Mouse (Mus musculus): Measurements from ENCODE around the gene 1700057G04Rik. TPM values are rescaled to one million over a fixed set of nuclear protein-coding genes. Genes with fewer than 3 reads are reported as not detected.
"Not testable (repeated sequence)": the region's sequence is repeated elsewhere in the genome, so short reads cannot be mapped to it uniquely, and the experiment has no call there.

Gene 1700057G04Rik
- polyA plus RNA-seq, 1 experiment from 2014 or later, result not detected

GRCm38 (mm10) chr9:92305620-92306220 lies 3.5 kb upstream of the 1700057G04Rik start:
- no peak overlapping the region for H3K27ac ChIP-seq
- no peak for ATAC-seq (replicated peaks; ENCODE audit: insufficient number of reproducible peaks, insufficient read depth, low FRiP score, low read depth)
- H3K27me3 ChIP-seq, result no peaks in the 10 kb centered on the region
- H3K4me3 ChIP-seq, result no peak overlapping the region
- H3K36me3 ChIP-seq, result no peaks in the 10 kb centered on the region
- WGBS, result 78% methylated on average over 8 of the region's 8 CpGs
- no peaks in the 10 kb centered on the region for H3K4me1 ChIP-seq (replicated peaks)
- no peaks in the 10 kb centered on the region for H3K9me3 ChIP-seq (replicated peaks)
- H3K9ac ChIP-seq, result no peak overlapping the region
- H3K4me2 ChIP-seq, result no peak overlapping the region

DNA sequence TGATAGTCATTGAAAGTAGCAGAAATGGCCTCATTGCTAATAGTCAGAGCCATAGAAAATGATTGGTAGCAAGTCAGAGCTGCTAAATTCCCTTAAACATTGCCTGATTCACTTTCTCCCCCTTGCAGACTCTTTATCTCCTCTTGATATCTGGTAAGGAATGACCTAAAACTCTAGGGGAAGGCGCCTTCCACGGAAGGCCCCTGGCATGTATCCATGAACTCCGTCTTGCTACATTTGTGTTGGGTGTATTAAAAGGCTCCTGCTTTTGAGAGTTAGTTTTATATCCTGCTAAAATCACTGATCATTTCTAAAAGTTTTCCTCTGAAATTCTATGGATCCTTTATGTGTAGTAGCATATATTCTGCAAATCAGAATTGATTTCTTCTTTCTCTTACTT lies 7.6 kb downstream of the 1700057G04Rik start:
- no peaks in the 10 kb centered on the region for H3K4me1 ChIP-seq (replicated peaks)
- H3K4me3 ChIP-seq, result no peak overlapping the region
- no peaks in the 10 kb centered on the region for H3K36me3 ChIP-seq
- H3K27me3 ChIP-seq, result no peaks in the 10 kb centered on the region
- no peak overlapping the region for H3K4me2 ChIP-seq
- no peak overlapping the region for H3K27ac ChIP-seq
- no peak for ATAC-seq (replicated peaks; ENCODE audit: insufficient number of reproducible peaks, insufficient read depth, low FRiP score, low read depth)
- no peak overlapping the region for H3K9ac ChIP-seq
- 66% methylated on average over 3 of the region's 3 CpGs for WGBS
- H3K9me3 ChIP-seq (replicated peaks), result no peaks in the 10 kb centered on the region

GRCm38 (mm10) chr9:92325936-92326335 lies 16.8 kb downstream of the 1700057G04Rik start:
- not testable (repeated sequence) for H3K4me3 ChIP-seq; ATAC-seq (replicated peaks; ENCODE audit: insufficient number of reproducible peaks, insufficient read depth, low FRiP score, low read depth); H3K4me2 ChIP-seq; H3K9ac ChIP-seq; H3K27ac ChIP-seq; H3K9me3 ChIP-seq (replicated peaks); H3K4me1 ChIP-seq (replicated peaks); H3K36me3 ChIP-seq; H3K27me3 ChIP-seq
- WGBS, result 56% methylated on average over 9 of the region's 9 CpGs

GRCm38 (mm10) chr9:92326813-92327212 lies 17.6 kb downstream of the 1700057G04Rik start:
- no peaks in the 10 kb centered on the region for H3K4me1 ChIP-seq (replicated peaks)
- no peaks in the 10 kb centered on the region for H3K9me3 ChIP-seq (replicated peaks)
- no peak overlapping the region for H3K27ac ChIP-seq
- ATAC-seq (replicated peaks; ENCODE audit: insufficient number of reproducible peaks, insufficient read depth, low FRiP score, low read depth), result no peak
- no peak overlapping the region for H3K9ac ChIP-seq
- no peak overlapping the region for H3K4me3 ChIP-seq
- no peaks in the 10 kb centered on the region for H3K27me3 ChIP-seq
- WGBS, result 75% methylated on average over 4 of the region's 4 CpGs
- no peak overlapping the region for H3K4me2 ChIP-seq
- no peaks in the 10 kb centered on the region for H3K36me3 ChIP-seq

DNA sequence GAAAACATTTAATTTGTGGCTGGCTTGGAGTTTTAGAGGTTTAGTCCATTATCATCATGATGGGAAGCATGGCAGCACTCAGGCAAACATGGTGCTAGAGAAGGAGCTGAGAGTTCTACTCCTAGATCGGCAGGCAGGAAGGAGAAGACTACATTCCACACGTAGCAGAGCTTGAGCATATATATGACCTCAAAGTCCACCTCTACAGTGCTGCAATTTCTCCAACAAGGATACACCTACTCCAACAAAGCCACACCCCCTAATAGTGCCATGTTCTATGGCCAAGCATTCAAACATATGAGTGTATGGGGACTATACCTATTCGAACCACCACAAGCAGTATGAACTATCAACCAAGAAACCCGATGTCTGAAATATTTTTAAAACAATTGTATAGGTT lies 22.2 kb downstream of the 1700057G04Rik start:
- no peak overlapping the region for H3K4me2 ChIP-seq
- 88% methylated on average over 4 of the region's 4 CpGs for WGBS
- H3K4me1 ChIP-seq (replicated peaks), result no peaks in the 10 kb centered on the region
- no peaks in the 10 kb centered on the region for H3K9me3 ChIP-seq (replicated peaks)
- no peak for ATAC-seq (replicated peaks; ENCODE audit: insufficient number of reproducible peaks, insufficient read depth, low FRiP score, low read depth)
- no peak overlapping the region for H3K4me3 ChIP-seq
- no peak overlapping the region for H3K9ac ChIP-seq
- H3K27ac ChIP-seq, result no peak overlapping the region
- H3K27me3 ChIP-seq, result no peaks in the 10 kb centered on the region
- H3K36me3 ChIP-seq, result no peaks in the 10 kb centered on the region

DNA sequence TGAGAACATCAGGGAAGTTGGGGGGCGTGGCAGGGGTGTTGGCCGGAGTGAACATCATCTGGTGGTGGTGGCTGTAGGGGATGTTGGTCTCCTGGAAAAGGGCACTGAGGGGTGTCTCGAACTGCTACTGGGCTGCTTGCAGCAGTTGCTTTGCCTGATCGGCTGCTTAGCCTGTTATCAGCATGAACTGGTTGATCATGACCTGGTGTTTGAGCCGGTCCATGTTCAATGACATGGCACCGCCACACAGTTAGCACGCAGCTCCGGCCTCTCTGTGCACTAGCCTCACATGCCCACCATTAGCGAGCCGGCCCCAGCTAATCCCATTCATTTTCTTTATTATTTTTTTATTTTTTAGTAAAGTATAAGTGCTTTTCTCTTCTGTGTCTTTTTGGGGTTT lies 25.7 kb downstream of the 1700057G04Rik start:
- Histone ChIP-seq H3K4me3 (no peak overlapping the region), H3K27ac (no peak overlapping the region), H3K4me2 (no peak overlapping the region), H3K9me3 (replicated peaks) (no peaks in the 10 kb centered on the region), H3K27me3 (no peaks in the 10 kb centered on the region), H3K36me3 (no peaks in the 10 kb centered on the region), H3K4me1 (replicated peaks) (no peaks in the 10 kb centered on the region), H3K9ac (no peak overlapping the region)
- WGBS, result 93% methylated on average over 10 of the region's 10 CpGs
- ATAC-seq (replicated peaks; ENCODE audit: insufficient number of reproducible peaks, insufficient read depth, low FRiP score, low read depth), result no peak

GRCm38 (mm10) chr9:92335277-92335818 lies 26.2 kb downstream of the 1700057G04Rik start:
- 76% methylated on average over 6 of the region's 6 CpGs for WGBS
- no peaks in the 10 kb centered on the region for H3K36me3 ChIP-seq
- H3K9ac ChIP-seq, result no peak overlapping the region
- no peaks in the 10 kb centered on the region for H3K9me3 ChIP-seq (replicated peaks)
- H3K4me2 ChIP-seq, result no peak overlapping the region
- H3K4me3 ChIP-seq, result no peak overlapping the region
- H3K4me1 ChIP-seq (replicated peaks), result no peaks in the 10 kb centered on the region
- ATAC-seq (replicated peaks; ENCODE audit: insufficient number of reproducible peaks, insufficient read depth, low FRiP score, low read depth), result no peak
- no peaks in the 10 kb centered on the region for H3K27me3 ChIP-seq
- H3K27ac ChIP-seq, result no peak overlapping the region

- no peaks in the 10 kb centered on the region for H3K9me3 ChIP-seq (replicated peaks)
- H3K36me3 ChIP-seq, result no peaks in the 10 kb centered on the region
- no peak overlapping the region for H3K4me2 ChIP-seq
- H3K4me1 ChIP-seq (replicated peaks), result no peaks in the 10 kb centered on the region
- 91% methylated on average over 1 of the region's 1 CpGs for WGBS
- H3K9ac ChIP-seq, result no peak overlapping the region
- H3K27ac ChIP-seq, result no peak overlapping the region
- H3K27me3 ChIP-seq, result no peaks in the 10 kb centered on the region
- H3K4me3 ChIP-seq, result no peak overlapping the region
- ATAC-seq (replicated peaks; ENCODE audit: insufficient number of reproducible peaks, insufficient read depth, low FRiP score, low read depth), result no peak
Measured at GRCm38 (mm10) chr9:92337063-92337462, 27.9 kb downstream of the 1700057G04Rik start.

- H3K27me3 ChIP-seq, result no peaks in the 10 kb centered on the region
- 61% methylated on average over 3 of the region's 3 CpGs for WGBS
- H3K9ac ChIP-seq, result no peak overlapping the region
- H3K9me3 ChIP-seq (replicated peaks), result no peaks in the 10 kb centered on the region
- no peaks in the 10 kb centered on the region for H3K36me3 ChIP-seq
- no peak overlapping the region for H3K27ac ChIP-seq
- H3K4me1 ChIP-seq (replicated peaks), result no peaks in the 10 kb centered on the region
- no peak overlapping the region for H3K4me2 ChIP-seq
- no peak for ATAC-seq (replicated peaks; ENCODE audit: insufficient number of reproducible peaks, insufficient read depth, low FRiP score, low read depth)
- no peak overlapping the region for H3K4me3 ChIP-seq
Measured at GRCm38 (mm10) chr9:92337661-92338060, 28.5 kb downstream of the 1700057G04Rik start.

DNA sequence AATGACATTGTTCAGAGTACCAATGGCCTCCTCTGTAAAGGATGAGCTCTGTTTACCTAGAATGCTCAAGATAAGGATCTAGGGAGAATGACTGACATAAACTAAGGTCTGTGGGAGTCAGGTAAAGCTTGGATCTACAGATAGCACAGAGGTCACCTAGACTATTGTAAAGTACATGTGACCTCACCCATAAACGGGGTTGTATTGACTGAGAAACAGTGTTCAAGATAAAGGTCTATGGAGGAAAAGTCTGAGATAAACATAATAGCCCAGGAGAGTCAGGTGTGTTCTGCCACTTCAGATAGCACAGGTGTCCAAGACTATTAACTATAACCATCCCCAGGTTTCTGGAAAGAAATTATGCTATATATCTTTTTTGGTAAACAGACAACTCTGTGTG lies 29.8 kb downstream of the 1700057G04Rik start:
- Histone ChIP-seq H3K9ac (no peak overlapping the region), H3K36me3 (no peaks in the 10 kb centered on the region), H3K4me3 (no peak overlapping the region), H3K4me2 (no peak overlapping the region), H3K27me3 (no peaks in the 10 kb centered on the region), H3K27ac (no peak overlapping the region), H3K4me1 (replicated peaks) (no peaks in the 10 kb centered on the region), H3K9me3 (replicated peaks) (no peaks in the 10 kb centered on the region)
- no peak for ATAC-seq (replicated peaks; ENCODE audit: insufficient number of reproducible peaks, insufficient read depth, low FRiP score, low read depth)
- 60% methylated on average over 1 of the region's 1 CpGs for WGBS

GRCm38 (mm10) chr9:92351924-92352323 lies 42.7 kb downstream of the 1700057G04Rik start:
- Histone ChIP-seq H3K27ac (no peak overlapping the region), H3K9ac (no peak overlapping the region), H3K27me3 (no peaks in the 10 kb centered on the region), H3K4me1 (replicated peaks) (no peaks in the 10 kb centered on the region), H3K4me2 (no peak overlapping the region), H3K9me3 (replicated peaks) (no peaks in the 10 kb centered on the region), H3K4me3 (no peak overlapping the region), H3K36me3 (no peaks in the 10 kb centered on the region)
- 96% methylated on average over 1 of the region's 1 CpGs for WGBS
- ATAC-seq (replicated peaks; ENCODE audit: insufficient number of reproducible peaks, insufficient read depth, low FRiP score, low read depth), result no peak

- Histone ChIP-seq H3K36me3 (no peaks in the 10 kb centered on the region), H3K4me1 (replicated peaks) (no peaks in the 10 kb centered on the region), H3K9ac (no peak overlapping the region), H3K27ac (no peak overlapping the region), H3K4me2 (no peak overlapping the region), H3K27me3 (no peaks in the 10 kb centered on the region), H3K4me3 (no peak overlapping the region), H3K9me3 (replicated peaks) (no peaks in the 10 kb centered on the region)
- no peak for ATAC-seq (replicated peaks; ENCODE audit: insufficient number of reproducible peaks, insufficient read depth, low FRiP score, low read depth)
- WGBS, result 74% methylated on average over 3 of the region's 3 CpGs
Measured at GRCm38 (mm10) chr9:92353306-92353705, 44.1 kb downstream of the 1700057G04Rik start.

Measured in heart, embryonic 15.5 days (tissue).